Mouse (Mus musculus) stomach, postnatal 0 days (tissue): ENCODE measurements at regions not wholly inside any gene's neighbourhood (a gene's known extent, or its start where the extent isn't known, plus 50 kb on each side); places are given as distances from the start of the nearest gene placed in this dataset.

ENCODE experiments used
- CTCF ChIP-seq: IDR thresholded peaks from 2 replicates; pipeline ENCODE4 v1.5.1; 2016; ENCODE audit warnings: antibody characterized with exemption, low read depth, mild to moderate bottlenecking, moderate library complexity
- EP300 ChIP-seq: optimal IDR thresholded peaks from 2 replicates; pipeline ENCODE3; 2016; ENCODE audit warnings: antibody characterized with exemption

DNA sequence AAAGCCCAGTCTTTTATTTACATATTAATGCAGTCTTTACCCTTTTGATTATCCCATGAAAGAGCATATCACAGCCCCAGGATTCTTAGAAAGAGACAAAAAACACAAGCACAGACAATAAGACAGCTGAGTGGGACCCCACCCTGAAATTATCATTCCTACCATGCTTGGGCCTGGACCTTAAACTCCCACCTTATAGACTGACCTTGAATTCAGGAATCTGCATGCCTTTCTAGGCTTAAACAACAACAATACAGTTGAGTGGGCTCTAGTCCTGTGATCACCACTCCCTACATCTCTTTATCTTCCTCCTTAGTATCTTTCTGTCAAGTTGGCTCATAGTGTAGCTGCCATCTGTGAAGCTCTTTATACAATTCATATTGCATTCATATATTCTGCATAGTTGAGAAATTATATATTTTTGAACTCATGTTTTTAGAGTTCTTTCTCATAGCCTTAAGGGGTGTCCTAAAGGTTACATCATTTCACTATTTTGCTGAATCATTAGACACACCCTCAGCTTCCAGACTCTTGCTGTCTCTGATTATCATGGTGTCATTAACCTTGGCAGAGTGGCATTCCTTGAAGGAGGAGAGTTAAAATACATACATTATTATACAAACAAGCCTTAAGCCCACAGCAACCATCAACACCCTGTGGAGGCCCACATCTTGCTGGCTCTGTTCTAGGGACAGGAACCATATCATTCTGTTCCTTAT lies 361.7 kb upstream of the Negr1 start:
- TF ChIP-seq EP300 (no peak), CTCF (no peak)
